Mouse (Mus musculus) limb, embryonic 12.5 days (tissue): ENCODE results near the gene Cttn. TPM values are rescaled to one million over a fixed set of nuclear protein-coding genes. Genes with fewer than 3 reads are reported as not detected.

Source experiments
- ATAC-seq: fragments of 200-750 bp; cut with Nextera tagmentation; 2 replicates; pipeline ENCODE4 v1.8.0; 2017; ENCODE audit warnings: low read depth, moderate TSS enrichment; ENCODE audit not compliant: insufficient number of reproducible peaks, insufficient read depth, low FRiP score, low TSS enrichment
- H3K27ac ChIP-seq: fragments of 300-500 bp; sonication (generic); 2 replicates; pipeline ENCODE4 v1.5.1; 2016; ENCODE audit warnings: mild to moderate bottlenecking, moderate library complexity
- H3K27me3 ChIP-seq: fragments of 300-500 bp; sonication (generic); 2 replicates; pipeline ENCODE4 v1.6.1; 2016; ENCODE audit warnings: mild to moderate bottlenecking, moderate library complexity
- H3K36me3 ChIP-seq: fragments of 300-500 bp; sonication (generic); 2 replicates; pipeline ENCODE4 v1.6.1; 2016; ENCODE audit warnings: mild to moderate bottlenecking, moderate library complexity
- H3K4me1 ChIP-seq: fragments of 300-500 bp; sonication (generic); replicated peaks from 2 replicates; pipeline ENCODE4 v1.6.1; 2016
- H3K4me2 ChIP-seq: fragments of 300-500 bp; sonication (generic); 2 replicates; pipeline ENCODE4 v1.6.1; 2016; ENCODE audit warnings: mild to moderate bottlenecking, moderate library complexity
- H3K4me3 ChIP-seq: fragments of 300-500 bp; sonication (generic); replicated peaks from 2 replicates; pipeline ENCODE4 v1.5.1; 2016; ENCODE audit warnings: mild to moderate bottlenecking
- H3K9ac ChIP-seq: fragments of 300-500 bp; sonication (generic); replicated peaks from 2 replicates; pipeline ENCODE4 v1.6.1; 2016; ENCODE audit warnings: mild to moderate bottlenecking, moderate library complexity
- H3K9me3 ChIP-seq: fragments of 300-500 bp; sonication (generic); 2 replicates; pipeline ENCODE4 v1.6.1; 2016; ENCODE audit warnings: mild to moderate bottlenecking, moderate library complexity
- WGBS: fragments of 180-500 bp; shearing (Covaris S2); methylation state at CpG from one replicate; pipeline ENCODE4 v1.1.7; 2016; 5-methylcytosine and 5-hydroxymethylcytosine counted together
- polyA plus RNA-seq: library from polyadenylated mRNA; unstranded; fragments of >200 nt; fragmentation: Nextera tagmentation; extraction: Ambion mirVana; gene quantifications from 2 replicates; pipeline ENCODE4 v1.2.1, GENCODE M21; 2016

Cttn gene
- polyA plus RNA-seq, 1 experiment from 2014 or later, result 179 TPM

GRCm38 (mm10) chr7:144448186-144448585, 22.6 kb downstream of the Cttn start:
- Histone ChIP-seq H3K36me3 (peaks cover 99% of the 10 kb centered on the region), H3K4me1 (no peaks in the 10 kb centered on the region), H3K4me3 (no peak overlapping the region), H3K27ac (no peak overlapping the region), H3K27me3 (no peaks in the 10 kb centered on the region), H3K9ac (no peak overlapping the region), H3K9me3 (no peaks in the 10 kb centered on the region), H3K4me2 (no peak overlapping the region)
- 88% methylated on average over 1 of the region's 1 CpGs for WGBS
- ATAC-seq, result no peak

GRCm38 (mm10) chr7:144447146-144447545, 23.7 kb downstream of the Cttn start:
- Histone ChIP-seq H3K27ac (no peak overlapping the region), H3K4me3 (no peak overlapping the region), H3K9ac (no peak overlapping the region), H3K9me3 (no peaks in the 10 kb centered on the region), H3K27me3 (no peaks in the 10 kb centered on the region), H3K4me1 (no peaks in the 10 kb centered on the region), H3K36me3 (peaks cover 99% of the 10 kb centered on the region), H3K4me2 (no peak overlapping the region)
- WGBS, result 94% methylated on average over 3 of the region's 3 CpGs
- ATAC-seq, result no peak

GRCm38 (mm10) chr7:144444788-144445187, 26.0 kb downstream of the Cttn start:
- H3K4me1 ChIP-seq, result no peaks in the 10 kb centered on the region
- ATAC-seq, result no peak
- H3K4me2 ChIP-seq, result no peak overlapping the region
- H3K27ac ChIP-seq, result no peak overlapping the region
- peaks cover 99% of the 10 kb centered on the region for H3K36me3 ChIP-seq
- WGBS, result 94% methylated on average over 7 of the region's 7 CpGs
- no peak overlapping the region for H3K4me3 ChIP-seq
- H3K9me3 ChIP-seq, result no peaks in the 10 kb centered on the region
- H3K27me3 ChIP-seq, result no peaks in the 10 kb centered on the region
- no peak overlapping the region for H3K9ac ChIP-seq

- H3K27ac ChIP-seq, result no peak overlapping the region
- peaks cover 99% of the 10 kb centered on the region for H3K36me3 ChIP-seq
- no peak overlapping the region for H3K4me3 ChIP-seq
- no peak overlapping the region for H3K4me2 ChIP-seq
- WGBS, result 92% methylated on average over 4 of the region's 4 CpGs
- no peak overlapping the region for H3K9ac ChIP-seq
- no peaks in the 10 kb centered on the region for H3K9me3 ChIP-seq
- no peak for ATAC-seq
- no peaks in the 10 kb centered on the region for H3K27me3 ChIP-seq
- no peaks in the 10 kb centered on the region for H3K4me1 ChIP-seq
Observed at GRCm38 (mm10) chr7:144441976-144442375, 28.8 kb downstream of the Cttn start.

DNA sequence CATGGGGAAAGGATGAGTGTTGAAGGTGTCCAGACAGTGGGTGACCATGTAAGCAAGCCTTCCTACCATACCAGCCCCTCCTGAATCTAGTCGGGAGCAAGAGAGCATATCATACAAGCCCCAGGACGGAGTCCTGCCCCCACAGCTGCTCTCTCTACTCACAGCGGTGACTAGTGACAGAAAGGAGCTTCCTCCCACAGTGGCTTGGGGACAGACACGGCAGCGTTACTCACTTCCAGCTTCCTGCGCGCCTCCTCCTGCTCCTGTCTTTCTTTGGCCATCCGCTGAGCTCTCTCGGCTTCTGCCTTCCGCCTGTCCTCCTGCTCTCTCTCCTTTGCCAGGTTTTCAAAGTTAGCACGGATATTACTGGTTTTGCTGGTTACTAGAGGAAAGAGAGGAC, 29.3 kb downstream of the Cttn start:
- 93% methylated on average over 11 of the region's 11 CpGs for WGBS
- no peak for ATAC-seq
- Histone ChIP-seq H3K27me3 (no peaks in the 10 kb centered on the region), H3K27ac (no peak overlapping the region), H3K9me3 (no peaks in the 10 kb centered on the region), H3K36me3 (peaks cover 99% of the 10 kb centered on the region), H3K4me2 (no peak overlapping the region), H3K9ac (no peak overlapping the region), H3K4me3 (no peak overlapping the region), H3K4me1 (no peaks in the 10 kb centered on the region)

DNA sequence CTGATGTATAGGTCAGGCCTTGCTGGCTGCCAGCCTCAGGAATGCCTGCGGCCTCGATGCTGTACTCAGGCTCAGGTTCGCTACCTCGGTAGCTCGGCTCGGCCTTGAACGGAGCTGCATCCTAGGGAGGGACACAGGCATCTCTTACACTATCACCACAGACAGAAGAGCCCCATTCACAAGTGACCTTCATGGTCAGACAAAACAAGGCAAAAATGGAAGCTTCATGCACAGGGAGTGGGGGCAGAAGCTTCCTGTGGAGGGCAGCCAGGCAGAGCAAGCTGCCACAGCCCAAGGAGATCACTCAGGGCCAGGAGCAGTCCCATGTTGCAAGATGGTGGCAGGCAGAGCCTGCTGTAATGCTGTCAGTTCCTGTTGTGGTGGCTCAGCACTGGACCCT, 32.0 kb downstream of the Cttn start:
- peaks cover 80% of the 10 kb centered on the region for H3K36me3 ChIP-seq

DNA sequence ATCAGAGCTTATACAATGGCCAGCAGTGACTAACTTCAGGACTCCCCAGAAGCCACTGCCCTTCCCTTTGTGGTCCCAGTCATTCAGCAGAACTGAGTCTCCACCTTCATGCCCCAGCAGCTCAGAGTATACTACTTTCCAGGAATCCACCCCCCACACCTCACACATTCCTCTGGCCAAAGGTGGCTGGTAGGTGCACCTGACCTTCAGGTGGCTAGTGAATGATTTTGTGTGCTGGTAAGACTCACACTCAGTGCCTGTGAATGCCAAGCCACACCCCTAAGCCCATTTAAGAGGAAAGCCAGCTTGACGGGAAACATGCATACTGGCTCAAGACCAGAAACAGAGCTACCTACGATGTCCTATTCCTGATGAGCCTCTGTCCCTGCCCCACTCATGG, 37.9 kb downstream of the Cttn start:
- Histone ChIP-seq H3K36me3 (peaks cover 22% of the 10 kb centered on the region), H3K4me2 (no peak overlapping the region), H3K27me3 (no peaks in the 10 kb centered on the region), H3K4me1 (no peaks in the 10 kb centered on the region), H3K4me3 (no peak overlapping the region), H3K27ac (no peak overlapping the region), H3K9me3 (peaks cover 4% of the 10 kb centered on the region; the same call in 1 of the 2 replicates), H3K9ac (no peak overlapping the region)
- ATAC-seq, result no peak
- WGBS, result 72% methylated on average over 2 of the region's 2 CpGs

More for the DNA sequence above, 32.0 kb downstream of the Cttn start:
- H3K9ac ChIP-seq, result no peak overlapping the region
- no peaks in the 10 kb centered on the region for H3K9me3 ChIP-seq
- no peak overlapping the region for H3K4me3 ChIP-seq
- no peak for ATAC-seq
- 99% methylated on average over 7 of the region's 7 CpGs for WGBS
- H3K27me3 ChIP-seq, result no peaks in the 10 kb centered on the region
- H3K27ac ChIP-seq, result no peak overlapping the region
- no peak overlapping the region for H3K4me2 ChIP-seq
- no peaks in the 10 kb centered on the region for H3K4me1 ChIP-seq

DNA sequence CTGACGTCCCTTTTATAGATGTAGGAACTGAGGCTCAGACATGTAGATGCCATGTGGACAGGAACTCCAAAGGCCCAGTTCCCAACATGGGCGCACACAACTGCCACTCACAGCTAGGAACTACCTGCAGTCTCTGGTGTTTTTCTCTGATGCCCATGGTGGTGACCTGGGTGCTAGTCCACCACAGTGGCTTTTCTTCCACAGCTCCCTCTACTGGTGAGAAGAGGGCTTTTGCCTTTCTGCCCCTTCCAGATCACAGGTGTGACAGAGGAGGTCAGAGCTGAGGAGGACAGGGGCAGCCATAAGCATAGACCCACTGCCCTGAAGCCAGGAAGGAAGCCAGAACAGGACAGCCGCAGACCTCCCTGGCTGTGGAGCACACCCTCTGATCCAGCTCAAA, 43.3 kb downstream of the Cttn start:
- Histone ChIP-seq H3K4me3 (no peak overlapping the region), H3K9ac (no peak overlapping the region), H3K9me3 (peaks cover 4% of the 10 kb centered on the region; the same call in 1 of the 2 replicates), H3K27me3 (no peaks in the 10 kb centered on the region), H3K4me2 (no peak overlapping the region), H3K36me3 (no peaks in the 10 kb centered on the region), H3K4me1 (no peaks in the 10 kb centered on the region), H3K27ac (no peak overlapping the region)
- WGBS, result 72% methylated on average over 3 of the region's 3 CpGs
- no peak for ATAC-seq

DNA sequence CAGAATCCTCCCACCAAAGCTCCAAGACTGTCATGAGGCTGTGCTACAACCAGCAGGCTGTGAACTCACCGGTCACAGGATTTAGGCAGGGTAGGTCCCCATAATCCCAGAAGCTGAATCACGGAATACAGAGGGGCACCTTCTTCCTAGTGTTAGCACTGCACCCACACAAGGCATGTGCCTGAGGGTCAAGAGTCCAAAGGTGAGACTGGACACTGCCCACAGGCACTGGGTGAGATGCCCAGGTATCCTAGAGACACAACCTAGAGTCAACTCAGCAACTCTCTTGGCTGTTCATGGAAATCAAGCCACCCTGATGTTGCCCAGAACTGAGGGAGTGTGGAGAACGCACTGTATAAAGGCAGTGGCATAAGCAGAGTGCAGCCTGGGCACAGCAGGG, 44.2 kb downstream of the Cttn start:
- no peak overlapping the region for H3K9ac ChIP-seq
- no peak overlapping the region for H3K27ac ChIP-seq
- H3K4me2 ChIP-seq, result no peak overlapping the region
- H3K4me1 ChIP-seq, result no peaks in the 10 kb centered on the region
- no peak for ATAC-seq
- no peak overlapping the region for H3K4me3 ChIP-seq
- WGBS, result 89% methylated on average over 3 of the region's 3 CpGs
- H3K27me3 ChIP-seq, result no peaks in the 10 kb centered on the region
- H3K9me3 ChIP-seq, result peaks cover 4% of the 10 kb centered on the region; the same call in 1 of the 2 replicates
- no peaks in the 10 kb centered on the region for H3K36me3 ChIP-seq

DNA sequence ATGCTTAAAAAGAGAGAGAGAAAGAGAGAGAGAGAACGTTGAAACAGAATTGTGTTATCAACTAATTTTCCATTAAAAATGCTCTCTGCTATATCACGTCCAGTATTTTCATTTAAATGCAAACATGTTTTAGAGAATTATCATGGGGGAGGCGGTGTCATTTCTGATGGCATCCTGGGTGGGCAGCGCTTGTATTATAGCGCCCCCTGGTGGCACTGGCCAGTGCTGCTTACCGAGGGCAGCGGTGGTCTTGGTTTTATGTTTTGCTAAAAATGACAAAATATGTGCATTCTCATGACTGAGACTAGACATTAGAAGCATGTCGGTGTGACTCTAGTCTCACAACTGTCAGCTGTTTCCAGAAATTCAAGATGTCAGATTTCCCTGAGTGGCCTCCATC, 44.9 kb downstream of the Cttn start:
- Histone ChIP-seq H3K36me3 (no peaks in the 10 kb centered on the region), H3K9me3 (peaks cover 4% of the 10 kb centered on the region; the same call in 1 of the 2 replicates), H3K27ac (no peak overlapping the region), H3K27me3 (no peaks in the 10 kb centered on the region), H3K4me1 (peaks cover under 1% of the 10 kb centered on the region; the same call in 1 of the 2 replicates), H3K9ac (no peak overlapping the region), H3K4me2 (no peak overlapping the region), H3K4me3 (no peak overlapping the region)
- 13% methylated on average over 8 of the region's 8 CpGs for WGBS
- ATAC-seq, result no peak

DNA sequence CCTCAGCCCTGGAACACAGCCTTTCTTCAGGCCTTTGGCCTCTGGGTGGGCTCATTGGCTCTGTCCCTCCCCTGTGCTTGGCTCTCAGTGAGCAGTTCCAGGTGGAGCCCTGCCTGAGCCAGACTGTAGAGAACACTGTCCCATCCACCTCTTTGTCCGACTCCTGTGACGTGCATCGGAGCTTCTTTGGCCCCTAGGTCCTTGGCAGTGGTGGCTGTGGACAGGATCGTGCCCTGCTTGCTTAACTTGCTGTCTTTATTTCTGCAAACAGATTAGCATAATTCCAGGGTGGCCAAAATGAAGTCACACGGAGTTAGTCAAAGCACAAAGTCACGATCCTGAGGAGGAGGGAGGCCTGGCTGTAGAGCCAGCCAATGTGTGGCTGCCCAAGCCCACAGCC, 49.3 kb downstream of the Cttn start:
- Histone ChIP-seq H3K27me3 (no peaks in the 10 kb centered on the region), H3K27ac (no peak overlapping the region), H3K9me3 (no peaks in the 10 kb centered on the region), H3K4me1 (peaks cover 23% of the 10 kb centered on the region), H3K9ac (no peak overlapping the region), H3K36me3 (no peaks in the 10 kb centered on the region), H3K4me2 (no peak overlapping the region), H3K4me3 (no peak overlapping the region)
- ATAC-seq, result no peak
- 71% methylated on average over 6 of the region's 6 CpGs for WGBS

- no peaks in the 10 kb centered on the region for H3K36me3 ChIP-seq
- ATAC-seq, result no peak
- H3K27ac ChIP-seq, result no peak overlapping the region
- H3K9me3 ChIP-seq, result no peaks in the 10 kb centered on the region
- peak overlapping the region; percentile 28 for H3K4me2 ChIP-seq
- H3K4me3 ChIP-seq, result no peak overlapping the region
- no peak overlapping the region for H3K9ac ChIP-seq
- peaks cover 23% of the 10 kb centered on the region for H3K4me1 ChIP-seq
- no peaks in the 10 kb centered on the region for H3K27me3 ChIP-seq
- WGBS, result 26% methylated on average over 16 of the region's 16 CpGs
Observed at GRCm38 (mm10) chr7:144420552-144420951, 50.3 kb downstream of the Cttn start.
